Mouse (Mus musculus): Measurements from ENCODE around the gene Gm44503. TPM values are rescaled to one million over a fixed set of nuclear protein-coding genes. Genes with fewer than 3 reads are reported as not detected.

Gm44503 gene
- polyA plus RNA-seq, 1 experiment from 2014 or later = not detected

DNA sequence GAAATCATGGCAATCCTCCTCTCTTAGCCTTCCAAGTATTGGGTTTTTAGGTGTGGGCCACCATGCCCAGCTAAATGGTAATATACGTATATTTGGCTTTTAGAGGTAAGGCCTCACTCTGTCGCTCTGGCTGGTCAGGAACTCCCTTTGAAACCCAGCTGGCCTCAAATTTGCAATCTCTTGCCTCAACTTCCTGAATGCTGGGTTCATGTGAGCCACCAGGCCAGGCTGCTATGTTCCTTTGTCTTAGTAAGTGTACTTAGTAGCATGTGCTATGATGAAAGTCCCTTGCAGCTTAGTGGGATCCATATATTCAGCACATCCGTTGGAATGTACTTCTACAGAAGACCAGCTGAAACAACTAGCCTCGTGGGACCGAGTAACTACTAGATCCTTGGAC is 16.1 kb downstream of the Gm44503 start:
- Histone ChIP-seq H3K4me3 (no peak overlapping the region), H3K9ac (no peak overlapping the region), H3K9me3 (replicated peaks) (no peaks in the 10 kb centered on the region), H3K27ac (ENCODE audit: poor library complexity, severe bottlenecking) (no peak overlapping the region), H3K4me1 (replicated peaks) (no peaks in the 10 kb centered on the region), H3K4me2 (no peak overlapping the region), H3K27me3 (replicated peaks) (no peaks in the 10 kb centered on the region), H3K36me3 (no peaks in the 10 kb centered on the region)
- no peak for ATAC-seq (ENCODE audit: insufficient number of reproducible peaks, low FRiP score)
- WGBS = 86% methylated on average over 5 of the region's 5 CpGs

DNA sequence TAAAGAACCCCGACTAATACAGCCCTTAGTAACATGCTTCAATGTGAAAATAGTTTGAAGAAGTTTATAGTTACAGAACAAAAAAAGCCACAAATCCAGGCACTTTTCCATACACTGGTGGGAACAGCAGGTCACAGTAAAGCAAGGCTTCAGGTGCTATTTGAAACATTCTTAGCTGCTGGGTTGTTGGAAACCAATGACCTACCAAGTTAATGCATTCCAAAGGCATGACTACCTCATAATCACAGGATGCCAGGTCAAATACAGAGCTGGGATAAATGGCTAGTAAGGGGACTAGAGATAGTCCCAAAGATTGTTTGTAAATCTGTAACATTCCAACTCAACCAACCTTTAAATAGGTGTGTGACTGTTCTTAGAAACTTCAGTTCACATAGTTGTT is 16.6 kb downstream of the Gm44503 start:
- Histone ChIP-seq H3K9me3 (replicated peaks) (no peaks in the 10 kb centered on the region), H3K4me1 (replicated peaks) (no peaks in the 10 kb centered on the region), H3K9ac (no peak overlapping the region), H3K4me3 (no peak overlapping the region), H3K36me3 (no peaks in the 10 kb centered on the region), H3K4me2 (no peak overlapping the region), H3K27ac (ENCODE audit: poor library complexity, severe bottlenecking) (no peak overlapping the region), H3K27me3 (replicated peaks) (no peaks in the 10 kb centered on the region)
- no peak for ATAC-seq (ENCODE audit: insufficient number of reproducible peaks, low FRiP score)
- WGBS = 79% methylated on average over 1 of the region's 1 CpGs

DNA sequence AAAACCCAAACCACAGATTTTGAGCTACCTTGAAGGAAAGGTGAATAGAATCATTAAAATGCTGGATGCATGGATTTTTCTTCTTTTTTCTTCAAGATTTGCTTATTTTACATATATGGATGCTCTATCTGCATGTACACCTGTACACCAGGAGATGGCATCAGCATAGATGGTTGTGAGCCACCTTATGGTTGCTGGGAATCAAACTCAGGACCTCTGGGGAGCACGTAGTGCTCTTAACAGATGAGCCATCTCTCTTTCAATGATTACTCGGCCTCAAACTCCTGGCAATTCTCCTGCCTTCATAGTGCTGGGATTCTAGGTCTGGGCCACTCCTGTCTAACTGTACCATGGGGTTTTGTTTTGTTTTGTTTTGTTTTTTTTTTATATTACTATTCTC is 24.4 kb downstream of the Gm44503 start:
- Histone ChIP-seq H3K27ac (ENCODE audit: poor library complexity, severe bottlenecking) (no peak overlapping the region), H3K4me1 (replicated peaks) (peaks cover 6% of the 10 kb centered on the region), H3K9ac (no peak overlapping the region), H3K4me2 (no peak overlapping the region), H3K36me3 (no peaks in the 10 kb centered on the region), H3K27me3 (replicated peaks) (no peaks in the 10 kb centered on the region), H3K9me3 (replicated peaks) (no peaks in the 10 kb centered on the region), H3K4me3 (no peak overlapping the region)
- ATAC-seq (ENCODE audit: insufficient number of reproducible peaks, low FRiP score) = no peak
- WGBS = 51% methylated on average over 2 of the region's 2 CpGs

DNA sequence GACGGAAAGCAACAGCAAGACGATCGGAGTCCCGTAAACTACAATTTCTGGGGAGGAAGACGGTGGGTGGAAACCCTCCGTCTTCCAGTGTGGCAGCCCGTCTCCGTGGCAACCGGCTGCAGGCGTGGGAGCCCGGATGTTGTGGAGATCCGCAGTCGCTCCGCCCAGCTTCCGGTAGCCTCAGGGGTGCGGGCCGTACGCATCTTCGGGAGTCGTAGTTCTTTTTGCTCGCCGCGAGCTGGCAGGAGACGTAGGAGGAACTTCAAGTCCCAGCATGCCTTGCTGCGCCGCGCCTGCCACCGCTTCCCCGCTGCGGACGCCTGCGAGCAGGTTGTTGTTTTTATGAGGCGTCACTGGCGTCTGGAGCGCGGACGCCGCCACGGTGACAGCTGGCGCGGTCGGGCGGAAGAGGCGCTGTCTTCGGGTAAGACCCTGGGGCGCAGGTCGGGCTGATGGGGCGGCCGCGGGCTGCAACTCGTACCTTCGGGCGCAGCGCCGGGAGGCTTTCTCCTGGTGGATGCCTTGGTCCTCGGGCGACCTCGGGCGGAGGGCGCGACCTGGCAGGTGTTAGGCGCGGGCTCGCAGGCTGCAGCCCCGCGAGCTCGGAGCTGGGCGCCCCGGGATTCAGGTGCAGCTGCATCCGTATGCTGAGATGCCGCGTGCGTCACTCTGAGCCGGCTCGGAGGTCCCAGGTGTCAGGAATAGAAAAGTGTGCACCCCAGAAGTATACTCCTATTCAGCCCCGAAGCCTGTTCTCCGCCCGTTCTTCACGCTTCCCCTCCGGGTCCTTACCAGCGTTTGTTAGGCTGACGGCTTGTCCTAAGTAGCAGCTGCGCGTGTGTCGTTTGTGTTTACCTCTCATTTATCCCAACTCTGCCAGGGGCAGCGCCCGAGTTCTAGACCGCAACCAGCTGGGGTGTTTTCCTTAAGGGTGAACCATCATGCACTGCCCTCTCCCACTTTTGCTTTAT is 26.9 kb downstream of the Gm44503 start, which contains the start of the genes Ccpg1os and Ccpg1:
Gene Ccpg1os (minus strand): TSS at position 133 of the 971 bp plus-strand sequence.
Gene Ccpg1 (plus strand): TSS at position 180 of the 971 bp plus-strand sequence.
- no peaks in the 10 kb centered on the region for H3K27me3 ChIP-seq (replicated peaks)
- peak within 1 kb of the TSS; percentile 78 for H3K4me3 ChIP-seq
- peak within 1 kb of the TSS; percentile 31; the same call in 1 of the 2 replicates for H3K27ac ChIP-seq (ENCODE audit: poor library complexity, severe bottlenecking)
- H3K4me1 ChIP-seq (replicated peaks) = peaks cover 6% of the 10 kb centered on the region
- peak; percentile 98 for ATAC-seq (ENCODE audit: insufficient number of reproducible peaks, low FRiP score)
- H3K36me3 ChIP-seq = no peaks in the 10 kb centered on the region
- no peaks in the 10 kb centered on the region for H3K9me3 ChIP-seq (replicated peaks)
- under 1% methylated on average over 87 of the region's 88 CpGs for WGBS
- peak within 1 kb of the TSS; percentile 82 for H3K4me2 ChIP-seq
- peak within 1 kb of the TSS; percentile 75 for H3K9ac ChIP-seq

DNA sequence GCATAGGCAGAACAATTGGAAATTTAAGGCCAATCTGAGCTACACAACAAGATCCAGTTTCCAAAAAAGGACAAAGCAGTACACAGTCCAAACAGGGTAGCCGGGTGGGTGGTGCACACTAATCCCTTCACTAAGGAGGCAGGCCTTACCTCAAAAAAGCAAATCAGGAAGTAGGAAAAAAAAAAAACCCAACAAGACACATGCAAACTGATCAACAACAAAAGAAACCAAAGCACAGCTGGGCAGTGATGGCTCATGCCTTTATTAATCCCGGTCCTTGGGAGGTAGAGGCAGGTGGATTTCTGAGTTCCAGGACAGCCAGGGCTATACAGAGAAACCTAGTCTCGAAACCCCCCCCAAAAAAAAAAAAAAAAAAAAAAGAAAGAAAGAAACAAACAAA is 29.1 kb downstream of the Gm44503 start:
- no peaks in the 10 kb centered on the region for H3K36me3 ChIP-seq
- peaks cover 6% of the 10 kb centered on the region for H3K4me1 ChIP-seq (replicated peaks)
- WGBS = 59% methylated on average over 3 of the region's 3 CpGs
- H3K9ac ChIP-seq = no peak overlapping the region
- H3K27ac ChIP-seq (ENCODE audit: poor library complexity, severe bottlenecking) = no peak overlapping the region
- no peak for ATAC-seq (ENCODE audit: insufficient number of reproducible peaks, low FRiP score)
- H3K4me3 ChIP-seq = no peak overlapping the region
- H3K9me3 ChIP-seq (replicated peaks) = no peaks in the 10 kb centered on the region
- H3K4me2 ChIP-seq = no peak overlapping the region
- H3K27me3 ChIP-seq (replicated peaks) = no peaks in the 10 kb centered on the region

DNA sequence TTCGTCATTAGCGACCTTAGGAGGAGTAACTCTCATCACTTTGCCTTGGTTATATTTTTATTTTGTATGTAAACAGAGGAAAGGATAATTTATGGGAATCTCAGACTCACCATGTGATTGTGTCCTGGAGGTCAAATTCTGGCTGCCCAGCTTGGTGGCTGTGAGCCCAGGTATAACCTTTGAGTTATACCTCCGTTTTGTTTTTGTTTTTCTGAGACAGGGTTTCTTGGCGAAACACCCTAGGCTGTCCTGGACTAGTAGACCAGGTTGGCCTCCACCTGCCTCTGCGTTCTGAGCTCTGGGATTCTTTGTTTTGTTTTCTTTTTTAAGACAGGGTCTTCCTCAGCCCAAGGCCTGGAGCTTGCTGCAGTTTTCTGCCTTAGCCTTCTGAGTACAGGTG is 30.1 kb downstream of the Gm44503 start:
- Histone ChIP-seq H3K9me3 (replicated peaks) (no peaks in the 10 kb centered on the region), H3K4me3 (no peak overlapping the region), H3K27me3 (replicated peaks) (no peaks in the 10 kb centered on the region), H3K27ac (ENCODE audit: poor library complexity, severe bottlenecking) (no peak overlapping the region), H3K9ac (no peak overlapping the region), H3K36me3 (no peaks in the 10 kb centered on the region), H3K4me1 (replicated peaks) (peaks cover 6% of the 10 kb centered on the region), H3K4me2 (no peak overlapping the region)
- 82% methylated on average over 5 of the region's 5 CpGs for WGBS
- no peak for ATAC-seq (ENCODE audit: insufficient number of reproducible peaks, low FRiP score)

DNA sequence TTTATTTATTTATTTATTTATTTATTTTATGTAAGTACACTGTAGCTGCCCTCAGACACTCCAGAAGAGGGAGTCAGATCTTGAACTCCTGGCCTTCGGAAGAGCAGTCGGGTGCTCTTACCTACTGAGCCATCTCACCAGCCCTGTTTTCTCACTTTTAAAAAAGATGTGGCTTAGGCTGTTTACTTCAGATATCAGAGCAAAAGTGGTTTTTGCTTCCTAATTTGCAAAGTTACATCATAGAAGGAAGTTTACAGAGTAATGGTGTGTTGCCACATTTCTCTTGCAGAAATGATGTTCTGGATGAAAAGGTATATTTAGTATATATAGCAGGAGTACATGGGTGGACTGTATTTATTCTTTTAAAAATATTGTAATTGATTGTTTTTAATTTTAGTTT is 32.8 kb downstream of the Gm44503 start:
- WGBS = 90% methylated on average over 2 of the region's 2 CpGs
- no peak for ATAC-seq (ENCODE audit: insufficient number of reproducible peaks, low FRiP score)
- Histone ChIP-seq H3K27me3 (replicated peaks) (no peaks in the 10 kb centered on the region), H3K4me2 (no peak overlapping the region), H3K9ac (no peak overlapping the region), H3K36me3 (no peaks in the 10 kb centered on the region), H3K4me1 (replicated peaks) (no peaks in the 10 kb centered on the region), H3K9me3 (replicated peaks) (no peaks in the 10 kb centered on the region), H3K4me3 (no peak overlapping the region), H3K27ac (ENCODE audit: poor library complexity, severe bottlenecking) (no peak overlapping the region)

DNA sequence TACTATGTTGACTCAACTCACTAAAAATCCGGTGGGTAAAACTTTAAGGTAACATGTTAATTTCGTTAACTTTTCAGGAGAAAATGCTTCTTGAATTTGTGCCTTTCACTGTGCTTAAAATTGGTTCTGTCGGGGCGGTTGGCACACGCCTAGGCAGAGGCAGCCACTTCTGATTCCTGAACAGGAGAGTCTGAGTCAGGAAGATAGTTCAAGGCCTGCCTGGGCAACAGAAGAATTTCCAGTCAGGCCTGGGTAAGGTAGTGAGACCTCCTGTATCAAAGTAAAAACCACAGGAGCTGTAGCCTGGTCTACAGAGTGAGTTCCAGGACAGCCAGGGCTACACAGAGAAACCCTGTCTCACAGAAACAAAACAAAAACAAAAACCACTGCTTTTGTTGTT is 33.9 kb downstream of the Gm44503 start:
- Histone ChIP-seq H3K9ac (no peak overlapping the region), H3K27ac (ENCODE audit: poor library complexity, severe bottlenecking) (no peak overlapping the region), H3K9me3 (replicated peaks) (no peaks in the 10 kb centered on the region), H3K36me3 (no peaks in the 10 kb centered on the region), H3K4me2 (no peak overlapping the region), H3K4me3 (no peak overlapping the region), H3K27me3 (replicated peaks) (no peaks in the 10 kb centered on the region), H3K4me1 (replicated peaks) (no peaks in the 10 kb centered on the region)
- no peak for ATAC-seq (ENCODE audit: insufficient number of reproducible peaks, low FRiP score)
- WGBS = 77% methylated on average over 5 of the region's 5 CpGs

DNA sequence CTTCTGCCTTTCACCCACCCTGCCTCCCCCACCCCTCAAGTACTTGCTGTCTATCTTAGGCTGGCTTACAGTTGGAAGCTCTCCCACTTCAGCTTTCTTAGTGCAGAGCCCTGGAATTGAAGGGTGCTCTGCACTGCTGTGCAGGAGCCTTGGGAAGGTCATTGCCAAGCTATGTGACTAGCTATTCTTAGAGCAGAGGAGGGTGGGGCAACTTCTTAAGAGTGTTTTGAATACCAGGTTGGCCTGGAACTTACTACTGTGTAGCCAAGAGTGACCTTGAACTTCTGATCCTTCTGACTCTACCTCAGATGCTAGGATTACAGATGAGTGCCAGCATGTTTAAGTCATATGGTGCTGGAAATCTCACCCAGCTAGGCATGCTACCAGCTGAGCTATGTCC is 37.5 kb downstream of the Gm44503 start:
- H3K9ac ChIP-seq = no peak overlapping the region
- no peaks in the 10 kb centered on the region for H3K36me3 ChIP-seq
- H3K9me3 ChIP-seq (replicated peaks) = no peaks in the 10 kb centered on the region
- no peaks in the 10 kb centered on the region for H3K27me3 ChIP-seq (replicated peaks)
- H3K4me2 ChIP-seq = no peak overlapping the region
- ATAC-seq (ENCODE audit: insufficient number of reproducible peaks, low FRiP score) = no peak
- H3K27ac ChIP-seq (ENCODE audit: poor library complexity, severe bottlenecking) = no peak overlapping the region
- H3K4me1 ChIP-seq (replicated peaks) = no peaks in the 10 kb centered on the region
- H3K4me3 ChIP-seq = no peak overlapping the region

DNA sequence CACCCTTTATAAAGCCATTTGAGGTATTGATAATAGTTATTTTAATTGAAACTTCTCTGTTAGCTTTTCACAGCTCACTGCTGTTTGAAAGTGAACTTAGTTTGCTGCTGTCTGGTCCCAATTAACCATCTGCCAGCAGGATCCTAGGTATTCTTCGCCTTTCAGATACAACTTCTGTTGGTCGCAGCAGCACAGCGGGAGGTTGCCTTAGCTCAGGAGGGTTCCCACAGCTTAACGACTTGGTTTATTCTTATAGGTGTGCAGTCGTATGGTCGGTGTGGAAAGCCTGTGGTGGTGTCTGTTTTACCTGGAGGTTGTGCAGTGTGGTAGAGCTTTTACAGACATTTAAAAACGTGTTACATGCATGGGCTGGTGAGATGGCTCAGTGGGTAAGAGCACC is 38.2 kb downstream of the Gm44503 start:
- Histone ChIP-seq H3K27me3 (replicated peaks) (no peaks in the 10 kb centered on the region), H3K27ac (ENCODE audit: poor library complexity, severe bottlenecking) (no peak overlapping the region), H3K9me3 (replicated peaks) (no peaks in the 10 kb centered on the region), H3K4me3 (no peak overlapping the region), H3K4me2 (no peak overlapping the region), H3K4me1 (replicated peaks) (no peaks in the 10 kb centered on the region), H3K36me3 (no peaks in the 10 kb centered on the region), H3K9ac (no peak overlapping the region)
- 56% methylated on average over 7 of the region's 7 CpGs for WGBS
- ATAC-seq (ENCODE audit: insufficient number of reproducible peaks, low FRiP score) = no peak

DNA sequence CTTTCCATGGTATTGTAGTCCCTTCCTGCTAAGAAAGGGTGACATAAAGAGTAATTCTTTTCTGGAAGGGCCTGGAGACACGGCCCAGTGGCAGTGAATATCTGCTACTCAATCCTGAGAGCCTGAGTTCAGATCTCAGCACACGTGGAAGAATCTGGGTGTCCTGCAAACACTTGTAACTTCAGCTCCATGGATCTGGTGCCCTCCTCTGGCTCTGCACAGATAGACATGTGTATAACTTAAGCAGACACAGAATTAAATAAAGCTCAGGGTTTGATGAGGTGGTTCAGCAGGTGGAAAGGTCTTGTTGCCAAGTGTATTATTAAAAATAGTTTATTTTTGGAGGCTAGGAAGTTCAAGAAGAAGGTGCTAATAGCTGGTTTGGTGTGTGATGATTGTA is 41.8 kb downstream of the Gm44503 start:
- H3K4me3 ChIP-seq = no peak overlapping the region
- H3K9me3 ChIP-seq (replicated peaks) = no peaks in the 10 kb centered on the region
- no peak overlapping the region for H3K4me2 ChIP-seq
- ATAC-seq (ENCODE audit: insufficient number of reproducible peaks, low FRiP score) = no peak
- H3K36me3 ChIP-seq = peaks cover 3% of the 10 kb centered on the region
- H3K4me1 ChIP-seq (replicated peaks) = no peaks in the 10 kb centered on the region
- H3K9ac ChIP-seq = no peak overlapping the region
- 63% methylated on average over 2 of the region's 2 CpGs for WGBS
- no peak overlapping the region for H3K27ac ChIP-seq (ENCODE audit: poor library complexity, severe bottlenecking)
- no peaks in the 10 kb centered on the region for H3K27me3 ChIP-seq (replicated peaks)
